Mouse (Mus musculus): ENCODE measurements around the gene Il1rap. TPM values are rescaled to one million over a fixed set of nuclear protein-coding genes. Genes with fewer than 3 reads are reported as not detected.

Gene Il1rap
- polyA plus RNA-seq, 1 experiment from 2014 or later: 4.5 TPM

DNA sequence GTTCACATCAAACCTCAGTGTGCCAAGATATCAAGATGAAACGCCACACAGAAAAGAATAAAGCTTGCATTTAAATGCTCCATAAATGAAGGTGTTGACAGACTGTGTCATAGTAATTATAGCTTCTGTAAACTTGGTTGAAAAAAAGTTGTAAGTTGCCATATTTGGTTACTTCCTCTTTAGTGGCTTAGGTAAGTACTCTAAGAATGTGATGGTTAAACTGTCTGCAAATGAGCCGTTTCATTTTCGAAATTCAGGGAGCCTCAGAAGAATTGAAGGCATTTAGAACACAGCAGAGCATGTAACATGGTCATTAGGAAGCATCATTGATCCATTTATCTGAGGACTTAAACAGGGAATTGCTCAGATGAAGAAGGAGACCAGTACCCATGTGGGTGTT lies 146.6 kb downstream of the Il1rap start:
- ATAC-seq (replicated peaks; ENCODE audit: low FRiP score): no peak
- no peaks in the 10 kb centered on the region for H3K4me1 ChIP-seq (replicated peaks; ENCODE audit: control insufficient read depth, insufficient read depth, low read length)
- no peak overlapping the region for H3K4me3 ChIP-seq (ENCODE audit: low read depth, low read length)
- H3K36me3 ChIP-seq (ENCODE audit: control insufficient read depth, insufficient read depth, low read length): no peaks in the 10 kb centered on the region
- no peak overlapping the region for H3K4me2 ChIP-seq
- no peak overlapping the region for H3K9ac ChIP-seq (ENCODE audit: low read depth, low read length)
- no peaks in the 10 kb centered on the region for H3K27me3 ChIP-seq (replicated peaks; ENCODE audit: control insufficient read depth, insufficient read depth, low read length)
- DNase-seq (ENCODE audit: low spot score): no peak
- H3K27ac ChIP-seq (ENCODE audit: low read depth, low read length): no peak overlapping the region
- H3K9me3 ChIP-seq (ENCODE audit: control insufficient read depth, low read length): no peaks in the 10 kb centered on the region
- WGBS: 65% methylated on average over 3 of the region's 3 CpGs

DNA sequence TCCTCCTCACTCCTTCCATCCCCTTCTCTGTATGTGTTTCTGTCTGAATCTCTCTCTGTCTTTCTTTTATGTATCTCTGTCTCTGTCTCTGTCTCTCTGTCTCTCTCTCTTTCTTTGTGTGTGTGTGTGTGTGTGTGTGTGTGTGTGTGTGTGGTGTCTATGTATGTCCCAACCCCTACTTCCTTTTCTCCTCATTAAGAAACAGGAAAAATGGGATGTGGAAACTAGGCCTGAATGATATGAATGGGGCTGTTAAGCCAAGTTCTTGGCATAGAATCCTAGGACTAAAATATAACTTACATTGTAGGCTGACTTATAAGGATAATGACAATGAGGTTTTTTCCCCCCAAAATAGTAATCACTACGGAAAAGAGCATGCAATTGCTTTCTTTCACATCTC lies 149.4 kb downstream of the Il1rap start:
- no peak overlapping the region for H3K4me2 ChIP-seq
- H3K4me1 ChIP-seq (replicated peaks; ENCODE audit: control insufficient read depth, insufficient read depth, low read length): no peaks in the 10 kb centered on the region
- no peaks in the 10 kb centered on the region for H3K27me3 ChIP-seq (replicated peaks; ENCODE audit: control insufficient read depth, insufficient read depth, low read length)
- 73% methylated on average over 1 of the region's 1 CpGs for WGBS
- no peaks in the 10 kb centered on the region for H3K36me3 ChIP-seq (ENCODE audit: control insufficient read depth, insufficient read depth, low read length)
- ATAC-seq (replicated peaks; ENCODE audit: low FRiP score): no peak
- no peak overlapping the region for H3K9ac ChIP-seq (ENCODE audit: low read depth, low read length)
- no peak overlapping the region for H3K4me3 ChIP-seq (ENCODE audit: low read depth, low read length)
- DNase-seq (ENCODE audit: low spot score): no peak
- no peak overlapping the region for H3K27ac ChIP-seq (ENCODE audit: low read depth, low read length)
- no peaks in the 10 kb centered on the region for H3K9me3 ChIP-seq (ENCODE audit: control insufficient read depth, low read length)

DNA sequence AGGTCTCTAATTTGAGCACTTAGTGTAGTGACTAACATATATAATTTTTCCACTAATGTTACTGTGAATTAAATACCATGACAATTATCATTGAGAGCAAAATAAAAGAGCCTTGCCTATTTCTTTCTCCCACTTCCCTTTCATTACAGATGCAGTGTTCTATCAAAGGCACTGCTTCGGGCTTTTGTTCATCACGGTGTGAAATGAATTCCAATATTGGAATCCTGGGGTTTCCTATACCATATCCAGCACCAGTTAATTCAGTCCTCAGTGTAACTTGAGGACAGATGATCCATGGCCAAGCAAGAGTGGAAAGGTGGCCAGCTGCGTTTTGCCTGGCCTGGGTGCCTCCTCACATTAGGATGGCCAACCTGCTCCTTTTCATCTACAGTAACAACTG lies 151.1 kb downstream of the Il1rap start:
- Histone ChIP-seq H3K4me1 (replicated peaks; ENCODE audit: control insufficient read depth, insufficient read depth, low read length) (no peaks in the 10 kb centered on the region), H3K9ac (ENCODE audit: low read depth, low read length) (no peak overlapping the region), H3K4me3 (ENCODE audit: low read depth, low read length) (no peak overlapping the region), H3K4me2 (no peak overlapping the region), H3K9me3 (ENCODE audit: control insufficient read depth, low read length) (no peaks in the 10 kb centered on the region), H3K27me3 (replicated peaks; ENCODE audit: control insufficient read depth, insufficient read depth, low read length) (no peaks in the 10 kb centered on the region), H3K36me3 (ENCODE audit: control insufficient read depth, insufficient read depth, low read length) (no peaks in the 10 kb centered on the region), H3K27ac (ENCODE audit: low read depth, low read length) (no peak overlapping the region)
- 84% methylated on average over 3 of the region's 3 CpGs for WGBS
- ATAC-seq (replicated peaks; ENCODE audit: low FRiP score) (no peak), DNase-seq (ENCODE audit: low spot score) (no peak)

DNA sequence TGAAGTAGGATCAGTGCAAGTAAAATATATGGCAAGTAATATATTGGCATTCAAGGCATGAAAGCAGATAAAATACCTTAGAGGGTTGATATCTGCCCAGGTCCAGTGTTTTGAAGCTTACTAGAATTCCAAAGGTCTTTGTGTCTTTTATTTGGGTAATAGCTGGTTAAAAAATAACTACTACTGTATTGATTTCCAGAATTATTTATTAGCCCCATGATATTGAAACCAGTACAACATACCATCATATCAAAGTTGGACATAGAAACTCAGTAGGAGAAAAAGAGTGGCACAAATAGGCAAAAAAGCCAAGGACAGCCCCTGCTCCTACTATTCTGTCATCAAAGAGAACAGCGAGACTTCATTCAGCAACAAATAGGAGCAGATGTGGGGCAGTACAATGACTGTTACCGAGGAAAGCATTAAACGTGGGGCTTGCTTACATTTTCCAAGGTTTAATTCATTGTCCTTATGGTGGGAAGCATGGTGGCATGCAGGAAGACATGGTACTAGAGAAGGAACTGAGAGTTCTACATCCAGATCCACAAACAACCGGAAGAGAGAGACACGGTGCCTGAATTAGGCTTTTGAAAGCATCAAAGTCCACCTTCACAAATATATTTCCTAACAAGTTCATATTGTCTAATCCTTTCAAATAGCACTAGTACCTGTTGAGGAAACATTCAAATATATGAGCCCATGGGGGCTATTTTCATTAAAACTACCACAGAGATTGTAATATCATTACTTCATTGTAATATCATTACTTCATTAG lies 174.1 kb downstream of the Il1rap start:
- ATAC-seq (replicated peaks; ENCODE audit: low FRiP score) (no peak), DNase-seq (ENCODE audit: low spot score) (no peak)
- Histone ChIP-seq H3K27me3 (replicated peaks; ENCODE audit: control insufficient read depth, insufficient read depth, low read length) (no peaks in the 10 kb centered on the region), H3K4me3 (ENCODE audit: low read depth, low read length) (no peak overlapping the region), H3K4me1 (replicated peaks; ENCODE audit: control insufficient read depth, insufficient read depth, low read length) (no peaks in the 10 kb centered on the region), H3K27ac (ENCODE audit: low read depth, low read length) (no peak overlapping the region), H3K9me3 (ENCODE audit: control insufficient read depth, low read length) (no peaks in the 10 kb centered on the region), H3K4me2 (no peak overlapping the region), H3K36me3 (ENCODE audit: control insufficient read depth, insufficient read depth, low read length) (no peaks in the 10 kb centered on the region), H3K9ac (ENCODE audit: low read depth, low read length) (no peak overlapping the region)
- 78% methylated on average over 5 of the region's 5 CpGs for WGBS

DNA sequence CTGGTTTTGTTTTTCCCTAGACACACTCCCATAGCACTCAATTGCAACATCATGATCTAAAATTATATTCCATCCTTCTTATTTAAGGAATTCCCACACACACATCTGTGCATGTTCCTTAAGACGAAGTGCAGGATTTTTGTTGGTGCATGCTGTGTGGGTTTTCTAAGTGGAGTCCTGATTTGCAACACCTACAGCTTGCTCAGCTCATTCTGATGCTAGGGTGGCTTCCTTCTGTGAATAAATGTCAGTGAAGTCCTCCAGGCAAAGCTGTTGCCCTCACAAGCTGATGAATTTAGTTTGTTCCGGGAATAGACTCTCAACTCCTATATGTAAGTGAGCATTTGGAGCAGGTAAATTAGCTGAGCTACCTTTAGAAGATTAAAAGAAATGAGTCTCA lies 194.5 kb downstream of the Il1rap start:
- Histone ChIP-seq H3K9ac (ENCODE audit: low read depth, low read length) (no peak overlapping the region), H3K4me3 (ENCODE audit: low read depth, low read length) (no peak overlapping the region), H3K4me2 (no peak overlapping the region), H3K36me3 (ENCODE audit: control insufficient read depth, insufficient read depth, low read length) (no peaks in the 10 kb centered on the region), H3K4me1 (replicated peaks; ENCODE audit: control insufficient read depth, insufficient read depth, low read length) (no peaks in the 10 kb centered on the region), H3K27ac (ENCODE audit: low read depth, low read length) (no peak overlapping the region), H3K9me3 (ENCODE audit: control insufficient read depth, low read length) (no peaks in the 10 kb centered on the region), H3K27me3 (replicated peaks; ENCODE audit: control insufficient read depth, insufficient read depth, low read length) (no peaks in the 10 kb centered on the region)
- WGBS: 79% methylated on average over 2 of the region's 2 CpGs
- DNase-seq (ENCODE audit: low spot score): no peak
- no peak for ATAC-seq (replicated peaks; ENCODE audit: low FRiP score)

DNA sequence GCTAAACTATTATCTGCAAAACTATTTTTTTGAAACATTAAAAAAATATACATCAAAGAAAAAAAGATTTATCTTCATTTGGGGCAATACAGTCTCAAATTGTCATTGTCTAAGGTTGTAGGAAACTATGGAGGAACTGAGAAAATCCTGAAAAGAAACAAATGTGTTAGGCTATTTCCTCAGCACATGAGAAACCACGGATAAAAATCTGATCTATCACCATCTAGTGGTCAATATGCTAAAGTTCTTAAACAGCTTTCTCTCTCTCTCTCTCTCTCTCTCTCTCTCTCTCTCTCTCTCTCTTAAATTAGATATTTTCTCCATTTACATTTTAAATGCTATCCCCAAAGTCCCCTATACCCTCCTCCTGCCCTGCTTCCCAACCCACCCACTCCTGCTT lies 195.6 kb downstream of the Il1rap start:
- no peak overlapping the region for H3K27ac ChIP-seq (ENCODE audit: low read depth, low read length)
- no peaks in the 10 kb centered on the region for H3K4me1 ChIP-seq (replicated peaks; ENCODE audit: control insufficient read depth, insufficient read depth, low read length)
- ATAC-seq (replicated peaks; ENCODE audit: low FRiP score) (no peak), DNase-seq (ENCODE audit: low spot score) (no peak)
- H3K9ac ChIP-seq (ENCODE audit: low read depth, low read length): no peak overlapping the region
- no peak overlapping the region for H3K4me2 ChIP-seq
- H3K36me3 ChIP-seq (ENCODE audit: control insufficient read depth, insufficient read depth, low read length): no peaks in the 10 kb centered on the region
- H3K27me3 ChIP-seq (replicated peaks; ENCODE audit: control insufficient read depth, insufficient read depth, low read length): no peaks in the 10 kb centered on the region
- WGBS: 18% methylated on average over 1 of the region's 1 CpGs
- H3K9me3 ChIP-seq (ENCODE audit: control insufficient read depth, low read length): no peaks in the 10 kb centered on the region
- H3K4me3 ChIP-seq (ENCODE audit: low read depth, low read length): no peak overlapping the region

Other genes with a start within 250 kb of the Il1rap start
- gene Cldn1, start 209.9 kb upstream of the Il1rap start, polyA plus RNA-seq (2014; fragmentation: Nextera tagmentation; extraction: Ambion mirVana): 12.2 and 13.7 TPM in 2 replicates
- gene Cldn16, start 118.6 kb upstream of the Il1rap start, polyA plus RNA-seq (2014; fragmentation: Nextera tagmentation; extraction: Ambion mirVana): not detected in 2 replicates
- not detected in 2 replicates for gene Tmem207, start 54.9 kb upstream of the Il1rap start, polyA plus RNA-seq (2014; fragmentation: Nextera tagmentation; extraction: Ambion mirVana)